Mouse (Mus musculus) lung, adult 10 weeks (tissue): Measurements from ENCODE around the gene Pik3r3. TPM values are rescaled to one million over a fixed set of nuclear protein-coding genes. Genes with fewer than 3 reads are reported as not detected.

Experiments
- polyA plus RNA-seq: library from polyadenylated mRNA; stranded (reverse); fragments of 350-450 nt; fragmentation: Illumina TruSeq; extraction: RNeasy Lipid Tissue Mini Kit (QIAGEN cat#74804); gene quantifications from one replicate; pipeline ENCODE4 v1.2.3, GENCODE M21; 2014; ENCODE audit warnings: low read depth, low replicate concordance; ENCODE audit not compliant: insufficient read depth

The Pik3r3 gene
- 4.5 TPM for polyA plus RNA-seq

GRCm38 (mm10) chr4:116221140-116221851 is at the start of gene Pik3r3:
TSS of gene Pik3r3 (plus strand) at chr4:116221618.

GRCm38 (mm10) chr4:116173072-116173471 is 48.3 kb upstream of the Pik3r3 start, which contains the start of the genes 1700042G07Rik and Gm49337:
TSS of gene 1700042G07Rik (plus strand) at chr4:116173372.
TSS of gene Gm49337 (plus strand) at chr4:116173384.

Other genes with a start within 250 kb of the Pik3r3 start
- gene Faah, start 203.7 kb upstream of the Pik3r3 start, polyA plus RNA-seq = 8.7 TPM
- 12.6 TPM for gene Nsun4, start 167.7 kb upstream of the Pik3r3 start, polyA plus RNA-seq
- gene Uqcrh, start 146.5 kb upstream of the Pik3r3 start, polyA plus RNA-seq = 870 TPM
- 15.0 TPM for gene Lrrc41, start 146.3 kb upstream of the Pik3r3 start, polyA plus RNA-seq
- 0.28 TPM for gene Rad54l, start 97.9 kb upstream of the Pik3r3 start, polyA plus RNA-seq
- 35.4 TPM for gene Pomgnt1, start 97.8 kb upstream of the Pik3r3 start, polyA plus RNA-seq
- gene Lurap1, start 70.3 kb upstream of the Pik3r3 start, polyA plus RNA-seq = 2.2 TPM
- 84.5 TPM for gene Tspan1, start 54.0 kb upstream of the Pik3r3 start, polyA plus RNA-seq
- gene 1700042G07Rik, start 48.2 kb upstream of the Pik3r3 start, polyA plus RNA-seq = not detected
- not detected for gene Gm49337, start 48.2 kb upstream of the Pik3r3 start, polyA plus RNA-seq
- 7.9 TPM for gene Mast2, start 242.6 kb downstream of the Pik3r3 start, polyA plus RNA-seq